Mouse (Mus musculus): ENCODE results near the gene Otx2. TPM values are rescaled to one million over a fixed set of nuclear protein-coding genes. Genes with fewer than 3 reads are reported as not detected.

The Otx2 gene
- polyA plus RNA-seq, 1 experiment from 2014 or later, result 5.7 TPM

- no peaks in the 10 kb centered on the region for H3K9me3 ChIP-seq (ENCODE audit: control insufficient read depth, low read length)
- H3K36me3 ChIP-seq (ENCODE audit: control insufficient read depth, insufficient read depth, low read length), result no peaks in the 10 kb centered on the region
- H3K27ac ChIP-seq (replicated peaks; ENCODE audit: low read depth, low read length), result no peak overlapping the region
- under 1% methylated on average over 50 of the region's 50 CpGs for WGBS
- H3K4me1 ChIP-seq (ENCODE audit: control insufficient read depth, insufficient read depth, low read length), result no peaks in the 10 kb centered on the region
- peak; percentile 47; the same call in 1 of the 2 replicates for ATAC-seq (ENCODE audit: low read depth)
- DNase-seq (ENCODE audit: low spot score), result no peak
- H3K9ac ChIP-seq (ENCODE audit: low read depth, low read length), result peak overlapping the region; percentile 50; the same call in 1 of the 2 replicates
- H3K4me3 ChIP-seq (ENCODE audit: low read depth, low read length), result peak overlapping the region; percentile 25
- H3K4me2 ChIP-seq (ENCODE audit: low read depth, low read length), result peak overlapping the region; percentile 33
- H3K27me3 ChIP-seq (replicated peaks; ENCODE audit: control insufficient read depth, insufficient read depth, low read length), result peaks cover 95% of the 10 kb centered on the region
These were observed 8.5 kb downstream of the Otx2 start for GRCm38 (mm10) chr14:48664841-48665815.

GRCm38 (mm10) chr14:48664001-48664810, 9.4 kb downstream of the Otx2 start:
- WGBS, result 3% methylated on average over 14 of the region's 14 CpGs
- H3K9me3 ChIP-seq (ENCODE audit: control insufficient read depth, low read length), result no peaks in the 10 kb centered on the region
- DNase-seq (ENCODE audit: low spot score) (no peak), ATAC-seq (ENCODE audit: low read depth) (no peak)
- H3K4me3 ChIP-seq (ENCODE audit: low read depth, low read length), result peak overlapping the region; percentile 25
- no peak overlapping the region for H3K9ac ChIP-seq (ENCODE audit: low read depth, low read length)
- H3K27ac ChIP-seq (replicated peaks; ENCODE audit: low read depth, low read length), result no peak overlapping the region
- H3K4me2 ChIP-seq (ENCODE audit: low read depth, low read length), result 0 out of 2 replicates have a peak overlapping the region, but pooled peaks have one; percentile 33
- peaks cover 96% of the 10 kb centered on the region for H3K27me3 ChIP-seq (replicated peaks; ENCODE audit: control insufficient read depth, insufficient read depth, low read length)
- no peaks in the 10 kb centered on the region for H3K4me1 ChIP-seq (ENCODE audit: control insufficient read depth, insufficient read depth, low read length)
- H3K36me3 ChIP-seq (ENCODE audit: control insufficient read depth, insufficient read depth, low read length), result no peaks in the 10 kb centered on the region

GRCm38 (mm10) chr14:48663531-48663930, 10.1 kb downstream of the Otx2 start:
- DNase-seq (ENCODE audit: low spot score) (no peak), ATAC-seq (ENCODE audit: low read depth) (no peak)
- Histone ChIP-seq H3K4me3 (ENCODE audit: low read depth, low read length) (peak overlapping the region; percentile 2; the same call in 1 of the 2 replicates), H3K4me2 (ENCODE audit: low read depth, low read length) (no peak overlapping the region), H3K4me1 (ENCODE audit: control insufficient read depth, insufficient read depth, low read length) (no peaks in the 10 kb centered on the region), H3K27ac (replicated peaks; ENCODE audit: low read depth, low read length) (no peak overlapping the region), H3K36me3 (ENCODE audit: control insufficient read depth, insufficient read depth, low read length) (no peaks in the 10 kb centered on the region), H3K9me3 (ENCODE audit: control insufficient read depth, low read length) (no peaks in the 10 kb centered on the region), H3K9ac (ENCODE audit: low read depth, low read length) (no peak overlapping the region), H3K27me3 (replicated peaks; ENCODE audit: control insufficient read depth, insufficient read depth, low read length) (peaks cover 97% of the 10 kb centered on the region)
- WGBS, result 6% methylated on average over 4 of the region's 4 CpGs

- Histone ChIP-seq H3K9me3 (ENCODE audit: control insufficient read depth, low read length) (no peaks in the 10 kb centered on the region), H3K27ac (replicated peaks; ENCODE audit: low read depth, low read length) (no peak overlapping the region), H3K4me2 (ENCODE audit: low read depth, low read length) (peak overlapping the region; percentile 33), H3K4me3 (ENCODE audit: low read depth, low read length) (peak overlapping the region; percentile 19), H3K27me3 (replicated peaks; ENCODE audit: control insufficient read depth, insufficient read depth, low read length) (peaks cover 97% of the 10 kb centered on the region), H3K36me3 (ENCODE audit: control insufficient read depth, insufficient read depth, low read length) (no peaks in the 10 kb centered on the region), H3K9ac (ENCODE audit: low read depth, low read length) (no peak overlapping the region), H3K4me1 (ENCODE audit: control insufficient read depth, insufficient read depth, low read length) (no peaks in the 10 kb centered on the region)
- 1% methylated on average over 16 of the region's 16 CpGs for WGBS
- DNase-seq (ENCODE audit: low spot score), result no peak
- no peak for ATAC-seq (ENCODE audit: low read depth)
These were observed 10.9 kb downstream of the Otx2 start for GRCm38 (mm10) chr14:48662568-48663236.

GRCm38 (mm10) chr14:48661646-48662567, 11.7 kb downstream of the Otx2 start:
- Histone ChIP-seq H3K4me2 (ENCODE audit: low read depth, low read length) (peak overlapping the region; percentile 33), H3K9me3 (ENCODE audit: control insufficient read depth, low read length) (no peaks in the 10 kb centered on the region), H3K9ac (ENCODE audit: low read depth, low read length) (0 out of 2 replicates have a peak overlapping the region, but pooled peaks have one; percentile 10), H3K36me3 (ENCODE audit: control insufficient read depth, insufficient read depth, low read length) (no peaks in the 10 kb centered on the region), H3K4me3 (ENCODE audit: low read depth, low read length) (peak overlapping the region; percentile 19), H3K27ac (replicated peaks; ENCODE audit: low read depth, low read length) (no peak overlapping the region), H3K27me3 (replicated peaks; ENCODE audit: control insufficient read depth, insufficient read depth, low read length) (peaks cover 97% of the 10 kb centered on the region), H3K4me1 (ENCODE audit: control insufficient read depth, insufficient read depth, low read length) (no peaks in the 10 kb centered on the region)
- WGBS, result 8% methylated on average over 38 of the region's 38 CpGs
- DNase-seq (ENCODE audit: low spot score) (no peak), ATAC-seq (ENCODE audit: low read depth) (no peak)

GRCm38 (mm10) chr14:48661151-48661550, 12.5 kb downstream of the Otx2 start:
- WGBS, result 26% methylated on average over 8 of the region's 8 CpGs
- no peak for ATAC-seq (ENCODE audit: low read depth)
- Histone ChIP-seq H3K4me2 (ENCODE audit: low read depth, low read length) (no peak overlapping the region), H3K9ac (ENCODE audit: low read depth, low read length) (no peak overlapping the region), H3K36me3 (ENCODE audit: control insufficient read depth, insufficient read depth, low read length) (no peaks in the 10 kb centered on the region), H3K27ac (replicated peaks; ENCODE audit: low read depth, low read length) (no peak overlapping the region), H3K4me3 (ENCODE audit: low read depth, low read length) (peak overlapping the region; percentile 6; the same call in 1 of the 2 replicates), H3K4me1 (ENCODE audit: control insufficient read depth, insufficient read depth, low read length) (no peaks in the 10 kb centered on the region), H3K9me3 (ENCODE audit: control insufficient read depth, low read length) (no peaks in the 10 kb centered on the region), H3K27me3 (replicated peaks; ENCODE audit: control insufficient read depth, insufficient read depth, low read length) (peaks cover 98% of the 10 kb centered on the region)
- no peak for DNase-seq (ENCODE audit: low spot score)

GRCm38 (mm10) chr14:48660593-48660992, 13.0 kb downstream of the Otx2 start:
- Histone ChIP-seq H3K36me3 (ENCODE audit: control insufficient read depth, insufficient read depth, low read length) (no peaks in the 10 kb centered on the region), H3K4me2 (ENCODE audit: low read depth, low read length) (no peak overlapping the region), H3K9me3 (ENCODE audit: control insufficient read depth, low read length) (no peaks in the 10 kb centered on the region), H3K9ac (ENCODE audit: low read depth, low read length) (no peak overlapping the region), H3K27me3 (replicated peaks; ENCODE audit: control insufficient read depth, insufficient read depth, low read length) (peaks cover 98% of the 10 kb centered on the region), H3K27ac (replicated peaks; ENCODE audit: low read depth, low read length) (no peak overlapping the region), H3K4me1 (ENCODE audit: control insufficient read depth, insufficient read depth, low read length) (no peaks in the 10 kb centered on the region), H3K4me3 (ENCODE audit: low read depth, low read length) (0 out of 2 replicates have a peak overlapping the region, but pooled peaks have one; percentile 6)
- DNase-seq (ENCODE audit: low spot score), result no peak
- WGBS, result 71% methylated on average over 4 of the region's 4 CpGs
- ATAC-seq (ENCODE audit: low read depth), result no peak

All from embryonic facial prominence, embryonic 14.5 days (tissue).